Mouse (Mus musculus) right cerebral cortex, adult 18-20 months (tissue): ENCODE results near the gene Xpr1.

Experiments
- DNase-seq: peaks from one replicate; pipeline ENCODE4 v3.0.0; 2022; ENCODE audit warnings: mixed read lengths

The Xpr1 gene

DNA sequence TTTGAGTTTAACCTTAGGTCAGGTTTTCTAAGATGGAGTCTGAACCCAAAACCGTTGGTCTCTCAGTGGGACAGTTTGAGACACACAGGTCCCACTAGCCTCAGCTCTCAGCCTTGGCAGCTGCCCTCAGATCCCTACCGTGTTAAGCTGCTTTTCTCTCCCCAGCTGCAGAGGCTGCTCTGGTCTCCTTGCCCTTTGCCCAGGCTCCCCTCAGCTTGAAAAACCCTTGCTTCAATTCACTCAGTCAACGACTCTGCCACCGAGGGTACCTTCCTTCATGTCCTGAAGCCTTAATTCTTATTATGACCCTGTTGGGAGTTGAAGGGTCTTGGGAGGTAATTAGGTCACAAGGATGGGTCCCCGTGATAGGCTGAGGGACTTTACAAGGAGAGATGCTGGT lies 167.3 kb downstream of the Xpr1 start:
- no peak for DNase-seq

GRCm38 (mm10) chr1:155248041-155248440 lies 169.2 kb downstream of the Xpr1 start:
- no peak for DNase-seq

DNA sequence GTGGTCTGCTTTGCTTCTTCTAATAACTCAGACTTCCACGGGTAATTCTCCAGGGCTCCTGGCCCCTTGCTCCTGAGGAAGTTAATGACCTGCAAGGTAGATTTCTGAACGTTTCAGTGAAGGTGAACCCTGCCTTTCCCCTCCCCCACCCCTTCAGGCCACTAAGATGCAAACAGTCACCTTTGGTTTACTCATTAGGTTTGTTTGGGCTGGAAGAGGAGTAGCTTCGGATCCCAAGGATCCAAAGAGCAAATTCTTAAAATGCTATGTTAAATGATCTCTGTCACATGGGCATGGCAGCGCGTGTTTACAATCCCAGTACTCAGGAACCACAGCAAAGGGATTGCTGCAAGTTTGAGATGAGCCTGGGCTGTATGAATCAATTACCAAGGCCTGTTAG lies 169.8 kb downstream of the Xpr1 start:
- DNase-seq: no peak

DNA sequence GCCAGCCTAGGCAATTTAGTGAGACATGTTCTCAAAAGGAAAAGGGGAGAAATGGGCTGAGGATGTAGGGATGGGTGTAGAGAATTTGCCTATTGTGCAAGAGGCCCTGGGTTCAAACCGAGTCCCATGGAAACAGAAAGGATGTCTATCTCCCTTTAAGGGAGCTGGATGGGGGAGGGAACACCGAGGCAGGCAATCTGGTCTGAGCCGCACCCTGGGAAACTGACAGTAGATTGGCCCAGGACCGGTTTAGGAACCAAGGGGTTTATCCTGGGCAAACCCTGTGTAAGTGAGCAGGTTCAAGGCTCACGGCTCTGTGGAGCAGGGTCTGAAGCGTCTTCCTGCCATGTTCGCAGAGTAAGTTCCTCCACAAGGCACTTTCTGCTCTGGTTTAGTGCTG lies 171.7 kb downstream of the Xpr1 start:
- DNase-seq: no peak

GRCm38 (mm10) chr1:155244771-155245211 lies 172.4 kb downstream of the Xpr1 start:
- no peak for DNase-seq

- no peak for DNase-seq
These were observed 173.1 kb downstream of the Xpr1 start, which contains the start of gene BC034090 for GRCm38 (mm10) chr1:155243797-155244770. BC034090 (minus strand) TSS chr1:155244444.

GRCm38 (mm10) chr1:155242488-155242745 lies 174.8 kb downstream of the Xpr1 start:
- DNase-seq: no peak

DNA sequence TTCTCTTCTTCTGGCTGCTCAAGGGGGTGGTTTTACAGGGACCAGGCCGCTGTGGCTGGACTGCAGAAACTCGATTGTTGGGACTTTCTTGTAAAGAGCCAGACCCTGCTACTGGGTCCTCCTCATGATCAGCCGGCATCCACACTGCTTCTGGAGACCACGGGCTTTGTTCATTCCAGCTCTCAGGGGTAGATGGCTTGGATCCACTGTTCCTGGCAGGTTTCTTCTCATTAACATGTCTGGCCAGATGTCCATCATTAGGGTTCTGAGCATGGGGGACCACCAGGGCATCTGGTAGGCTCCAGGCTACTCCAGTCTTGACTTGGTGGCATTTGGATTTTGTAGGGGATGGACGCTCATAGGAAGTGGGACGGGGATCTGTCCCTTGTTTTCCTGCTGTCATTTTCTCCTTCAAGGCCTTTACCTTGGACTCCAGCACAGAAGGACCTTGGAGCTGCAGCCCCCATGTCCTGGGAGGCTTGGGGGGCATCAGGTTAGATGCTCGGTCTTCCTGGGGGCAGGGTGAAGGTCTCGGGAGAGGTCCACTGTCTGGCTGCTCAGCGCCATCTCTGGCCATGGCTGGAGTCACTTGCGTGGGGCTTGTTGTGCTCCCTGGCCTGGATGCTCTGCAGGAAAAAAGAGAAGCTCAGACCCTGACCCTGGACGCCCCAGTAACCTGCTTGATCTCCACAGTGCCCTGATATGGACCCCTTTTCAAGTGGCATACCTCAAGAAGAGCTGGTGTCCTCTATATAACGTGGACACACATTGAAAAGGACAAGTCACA lies 175.3 kb downstream of the Xpr1 start:
- no peak for DNase-seq

GRCm38 (mm10) chr1:155239962-155240717 lies 177.1 kb downstream of the Xpr1 start:
- no peak for DNase-seq

GRCm38 (mm10) chr1:155239169-155239568 lies 178.0 kb downstream of the Xpr1 start:
- DNase-seq: no peak

- DNase-seq: no peak
These were observed 179.1 kb downstream of the Xpr1 start for GRCm38 (mm10) chr1:155238126-155238525.

DNA sequence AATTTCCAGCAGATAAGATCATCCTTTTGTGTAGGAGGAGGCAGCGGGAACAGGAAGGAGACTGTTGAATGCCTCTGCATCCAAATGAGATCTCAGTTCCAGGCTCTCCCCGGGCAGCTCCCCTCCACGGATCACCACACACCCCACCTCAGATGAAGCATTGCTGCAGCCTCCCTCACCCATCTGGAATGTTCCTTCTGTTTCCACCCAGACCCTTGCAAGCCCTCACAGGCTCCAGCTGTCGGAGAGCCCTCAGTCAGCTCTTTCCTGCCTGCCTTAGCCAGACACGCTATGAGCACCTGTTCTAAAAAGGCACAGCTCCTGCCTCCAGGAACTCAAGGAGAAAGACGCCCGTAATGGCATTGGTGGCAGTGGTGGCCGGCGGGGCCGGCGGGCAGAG lies 179.8 kb downstream of the Xpr1 start:
- DNase-seq: peak; percentile 72

DNA sequence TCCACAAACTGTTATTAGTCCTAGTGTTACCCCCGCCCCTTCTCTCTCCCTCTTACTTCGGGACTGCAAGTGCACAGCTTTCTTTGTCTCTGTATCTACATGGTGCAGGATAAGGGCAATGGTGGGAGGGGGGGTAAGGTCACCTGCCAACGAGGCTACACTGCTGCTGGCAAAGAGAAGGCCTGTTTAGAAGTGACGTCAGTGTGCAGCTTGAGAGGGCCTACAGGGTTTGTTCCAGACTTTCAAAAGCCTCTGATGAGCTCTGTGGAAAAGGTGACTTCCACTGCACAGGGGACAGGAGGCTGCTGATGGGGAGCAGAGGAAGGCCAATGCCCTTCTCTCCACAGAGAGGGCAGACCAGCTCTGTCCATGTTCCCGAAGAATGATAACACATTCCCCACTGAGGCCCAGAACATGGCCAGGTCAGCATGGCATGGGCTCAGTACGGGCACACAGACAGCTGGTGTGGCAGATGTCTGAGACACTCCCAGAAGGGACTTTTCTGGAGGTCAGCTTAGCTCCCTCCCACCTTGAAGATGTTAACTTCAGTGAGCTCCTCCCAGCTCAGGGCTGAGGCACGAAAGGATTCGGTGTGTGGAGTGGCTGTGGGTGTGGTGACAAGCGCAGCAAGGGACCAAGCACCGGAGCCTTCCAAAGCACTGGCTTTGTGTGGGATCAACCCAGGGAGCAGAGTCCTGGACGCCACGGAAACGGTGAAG lies 180.8 kb downstream of the Xpr1 start:
- no peak for DNase-seq

GRCm38 (mm10) chr1:155235641-155236040 lies 181.6 kb downstream of the Xpr1 start:
- DNase-seq: no peak

DNA sequence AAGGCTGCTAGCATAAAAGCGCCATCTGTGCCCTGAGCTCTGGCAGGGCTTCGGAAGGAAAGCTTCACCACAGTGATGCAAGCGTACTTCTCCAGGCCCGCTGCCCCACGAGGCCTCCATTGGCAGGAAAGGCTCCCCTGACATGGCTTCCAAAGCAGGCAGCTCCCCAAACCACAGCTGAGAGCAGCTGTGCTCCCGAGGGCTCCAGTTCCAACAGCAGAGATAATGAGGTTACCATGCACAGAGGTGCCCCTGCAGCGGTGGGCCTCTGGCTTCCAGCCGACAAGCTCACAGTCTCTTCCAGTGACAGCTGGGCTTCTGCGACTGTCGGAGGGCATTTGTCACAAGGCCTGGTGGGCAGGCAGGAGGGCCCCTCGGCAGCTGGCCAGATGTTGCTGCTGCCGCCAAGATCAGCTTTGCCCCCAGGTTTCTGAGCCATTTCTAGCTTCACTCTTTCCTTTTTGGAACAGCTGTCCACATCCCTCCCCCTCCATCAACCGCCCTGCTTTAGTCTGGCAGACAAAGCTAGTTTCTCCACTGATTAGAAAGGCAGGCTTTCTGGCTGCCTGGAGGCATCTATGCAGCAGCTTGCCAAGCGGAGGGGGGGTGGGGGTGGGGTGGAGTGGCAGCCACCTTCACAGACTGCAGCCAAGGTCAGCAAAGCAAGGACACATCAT lies 183.1 kb downstream of the Xpr1 start:
- DNase-seq: peak; percentile 73

DNA sequence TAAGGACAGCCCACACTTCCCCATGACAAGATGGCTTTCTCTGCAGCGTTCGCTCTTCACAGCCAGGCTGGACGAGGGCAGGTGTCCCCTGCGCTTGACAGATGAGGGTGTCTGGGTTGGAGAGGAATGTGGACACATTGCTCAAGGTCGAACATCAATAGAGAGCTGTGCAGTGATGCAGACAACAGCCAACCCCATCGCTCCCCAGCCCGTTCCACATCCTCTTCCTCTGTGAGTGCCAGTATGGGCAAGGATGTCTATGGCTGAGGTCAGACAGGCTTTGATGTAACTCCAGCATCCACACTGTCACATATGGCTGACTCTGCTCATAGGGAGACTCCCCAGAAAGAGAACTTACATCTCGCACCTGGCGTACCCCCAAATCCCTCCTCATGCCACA lies 183.8 kb downstream of the Xpr1 start:
- DNase-seq: no peak

GRCm38 (mm10) chr1:155232786-155233185 lies 184.4 kb downstream of the Xpr1 start:
- no peak for DNase-seq

DNA sequence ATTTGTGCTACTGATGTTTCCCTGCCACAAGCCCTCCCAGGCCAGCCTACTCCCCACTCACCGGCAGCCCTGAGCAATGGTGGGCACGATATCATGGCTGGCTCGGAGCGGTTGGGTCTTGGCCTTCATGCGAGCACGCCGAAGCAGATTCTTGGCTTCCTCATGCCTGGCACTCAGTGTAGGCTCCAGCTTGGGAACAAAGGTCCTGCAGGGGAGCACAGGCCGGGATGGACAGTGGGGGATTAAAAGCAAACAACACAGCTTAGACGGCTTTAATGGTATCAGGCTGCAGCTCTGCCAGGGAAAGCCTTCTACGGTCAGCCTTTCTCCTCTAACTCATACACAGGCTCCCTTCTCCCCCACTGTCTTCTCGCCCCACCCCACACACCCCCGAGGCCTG lies 184.8 kb downstream of the Xpr1 start:
- no peak for DNase-seq

DNA sequence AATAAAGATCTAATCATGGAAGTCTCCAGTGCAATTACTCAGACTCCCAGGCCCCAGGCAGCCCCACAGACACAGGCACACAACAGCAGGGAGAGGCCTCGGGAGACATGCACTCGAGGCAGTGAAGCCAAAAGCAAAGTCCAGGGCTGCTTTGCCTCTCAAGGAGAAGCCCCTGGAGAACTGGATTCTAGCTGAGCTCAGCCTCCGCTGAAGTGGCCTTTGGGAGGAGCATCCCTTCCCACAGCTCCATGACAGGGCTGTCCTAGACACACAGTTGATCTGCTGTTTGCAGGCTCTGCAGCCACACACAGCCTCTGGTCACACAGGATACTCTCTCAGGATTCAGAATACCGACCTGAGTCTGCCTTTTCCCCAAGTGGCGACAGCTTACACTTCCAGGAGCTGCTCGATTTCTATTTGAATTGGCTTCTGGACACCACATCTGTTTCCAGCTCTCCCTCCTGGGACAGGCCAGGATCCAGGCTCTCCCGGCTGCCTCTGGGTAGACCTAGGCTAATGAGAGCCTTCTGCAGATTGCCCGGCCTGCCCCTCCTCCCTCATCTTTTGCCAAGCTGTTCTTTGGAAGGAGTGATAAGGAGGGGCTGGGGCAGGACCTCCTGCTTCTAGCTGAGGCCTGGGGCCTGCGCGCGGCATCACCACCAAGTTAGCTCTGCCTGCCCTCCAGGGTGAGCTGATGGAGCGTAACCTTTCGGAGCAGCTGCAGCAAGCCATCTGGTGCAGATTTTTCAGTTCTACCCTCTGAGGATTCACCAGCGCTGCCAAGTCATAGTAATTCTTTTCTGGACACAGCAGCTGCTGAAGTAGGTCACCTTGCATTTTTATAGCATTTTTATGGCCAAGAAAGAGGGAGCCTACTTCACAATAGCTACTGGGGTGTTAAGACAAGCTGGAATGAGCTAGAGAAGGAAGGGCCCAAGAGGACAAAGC lies 187.5 kb downstream of the Xpr1 start:
- peak; percentile 72 for DNase-seq
